Mouse (Mus musculus): ENCODE measurements at regions not wholly inside any gene's neighbourhood (a gene's known extent, or its start where the extent isn't known, plus 50 kb on each side); places are given as distances from the start of the nearest gene placed in this dataset.

DNA sequence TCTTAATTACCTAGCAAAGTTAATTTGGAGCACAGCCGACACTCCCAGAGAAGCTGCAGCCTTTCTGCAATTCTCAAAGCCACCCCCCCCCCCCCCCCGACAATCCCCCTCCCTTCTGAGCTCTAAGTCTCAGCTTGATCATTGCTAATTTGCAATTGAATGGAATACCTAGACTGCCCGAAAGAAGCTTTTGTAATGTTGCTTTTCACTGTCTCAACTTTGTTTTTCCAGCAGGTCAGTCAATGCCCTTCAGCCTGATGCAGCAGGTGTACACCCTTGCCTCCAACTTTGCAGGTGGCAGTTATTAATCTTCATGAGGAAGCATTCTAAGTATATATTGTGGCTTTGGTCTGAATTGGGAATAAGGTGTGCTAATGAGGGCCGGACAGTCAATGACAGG lies 1006.6 kb upstream of the Gm8797 start:
- Histone ChIP-seq H3K36me3 (ENCODE audit: control insufficient read depth, insufficient read depth, low read length) (no peaks in the 10 kb centered on the region), H3K4me3 (ENCODE audit: insufficient read depth, low read depth, low read length) (no peak overlapping the region), H3K4me1 (ENCODE audit: control insufficient read depth, insufficient read depth, low read length) (no peaks in the 10 kb centered on the region), H3K27me3 (replicated peaks; ENCODE audit: control insufficient read depth, insufficient read depth, low read length) (no peaks in the 10 kb centered on the region), H3K27ac (ENCODE audit: insufficient read depth, low read depth, low read length) (no peak overlapping the region)
- no peak for DNase-seq
- 92% methylated on average over 4 of the region's 4 CpGs for WGBS
- TF ChIP-seq POLR2A (IDR thresholded peaks at IDR 0.05; ENCODE audit: low read depth, low read length) (no peak), CTCF (conservative IDR thresholded peaks at IDR 0.05; ENCODE audit: insufficient read depth, insufficient read length, low read depth, low read length) (no peak)

DNA sequence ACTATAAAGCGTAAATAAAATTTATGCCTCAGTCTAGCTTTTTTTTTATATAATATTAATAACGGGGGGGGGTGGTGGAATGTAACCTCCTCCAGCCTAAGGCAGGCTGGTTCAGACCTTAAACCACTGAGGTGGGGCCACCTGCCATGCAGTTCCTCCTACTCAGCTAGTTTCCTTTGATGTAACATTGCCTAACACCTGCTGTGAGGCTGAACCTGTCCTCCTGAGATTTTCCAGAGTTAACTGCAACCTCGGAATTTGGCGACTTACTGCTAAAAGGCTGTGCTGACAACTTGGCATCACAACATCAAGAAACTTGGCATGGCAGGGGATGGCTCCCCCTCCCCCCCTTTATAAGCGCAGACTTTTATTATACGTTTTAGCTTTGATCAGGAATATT lies 1006.0 kb upstream of the Gm8797 start:
- H3K4me1 ChIP-seq (ENCODE audit: control insufficient read depth, insufficient read depth, low read length): no peaks in the 10 kb centered on the region
- H3K27me3 ChIP-seq (replicated peaks; ENCODE audit: control insufficient read depth, insufficient read depth, low read length): no peaks in the 10 kb centered on the region
- H3K36me3 ChIP-seq (ENCODE audit: control insufficient read depth, insufficient read depth, low read length): no peaks in the 10 kb centered on the region
- H3K27ac ChIP-seq (ENCODE audit: insufficient read depth, low read depth, low read length): no peak overlapping the region
- H3K4me3 ChIP-seq (ENCODE audit: insufficient read depth, low read depth, low read length): no peak overlapping the region
- no peak for TF ChIP-seq POLR2A (IDR thresholded peaks at IDR 0.05; ENCODE audit: low read depth, low read length)
- no peak for TF ChIP-seq CTCF (conservative IDR thresholded peaks at IDR 0.05; ENCODE audit: insufficient read depth, insufficient read length, low read depth, low read length)
- WGBS: 85% methylated on average over 6 of the region's 6 CpGs
- no peak for DNase-seq

DNA sequence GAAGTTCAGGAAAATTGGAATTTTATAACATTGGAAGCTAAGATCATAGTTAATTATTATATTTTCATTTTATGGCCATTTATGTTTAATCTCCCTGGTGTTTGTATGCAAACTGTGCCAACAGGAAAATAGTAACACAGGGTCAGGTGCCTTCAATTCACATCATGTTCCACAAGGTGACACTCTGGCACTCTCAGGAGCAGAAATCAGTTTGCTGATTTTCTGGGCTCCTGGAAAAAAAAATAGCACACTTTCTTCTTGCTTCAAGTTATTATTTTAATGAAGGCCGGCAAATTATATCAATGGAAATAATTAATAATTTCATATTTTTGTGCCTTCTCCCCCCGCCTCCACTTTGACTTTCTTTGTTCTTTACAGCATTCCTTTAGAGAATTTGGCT lies 994.5 kb upstream of the Gm8797 start:
- Histone ChIP-seq H3K4me3 (ENCODE audit: insufficient read depth, low read depth, low read length) (no peak overlapping the region), H3K27me3 (replicated peaks; ENCODE audit: control insufficient read depth, insufficient read depth, low read length) (no peaks in the 10 kb centered on the region), H3K4me1 (ENCODE audit: control insufficient read depth, insufficient read depth, low read length) (no peaks in the 10 kb centered on the region), H3K36me3 (ENCODE audit: control insufficient read depth, insufficient read depth, low read length) (no peaks in the 10 kb centered on the region), H3K27ac (ENCODE audit: insufficient read depth, low read depth, low read length) (no peak overlapping the region)
- 83% methylated on average over 2 of the region's 2 CpGs for WGBS
- TF ChIP-seq POLR2A (IDR thresholded peaks at IDR 0.05; ENCODE audit: low read depth, low read length) (no peak), CTCF (conservative IDR thresholded peaks at IDR 0.05; ENCODE audit: insufficient read depth, insufficient read length, low read depth, low read length) (no peak)
- no peak for DNase-seq

GRCm38 (mm10) chr3:4757113-4757512 lies 993.5 kb upstream of the Gm8797 start:
- Histone ChIP-seq H3K4me3 (ENCODE audit: insufficient read depth, low read depth, low read length) (no peak overlapping the region), H3K4me1 (ENCODE audit: control insufficient read depth, insufficient read depth, low read length) (no peaks in the 10 kb centered on the region), H3K27me3 (replicated peaks; ENCODE audit: control insufficient read depth, insufficient read depth, low read length) (no peaks in the 10 kb centered on the region), H3K36me3 (ENCODE audit: control insufficient read depth, insufficient read depth, low read length) (no peaks in the 10 kb centered on the region), H3K27ac (ENCODE audit: insufficient read depth, low read depth, low read length) (no peak overlapping the region)
- 71% methylated on average over 1 of the region's 1 CpGs for WGBS
- no peak for DNase-seq
- no peak for TF ChIP-seq POLR2A (IDR thresholded peaks at IDR 0.05; ENCODE audit: low read depth, low read length)
- no peak for TF ChIP-seq CTCF (conservative IDR thresholded peaks at IDR 0.05; ENCODE audit: insufficient read depth, insufficient read length, low read depth, low read length)

DNA sequence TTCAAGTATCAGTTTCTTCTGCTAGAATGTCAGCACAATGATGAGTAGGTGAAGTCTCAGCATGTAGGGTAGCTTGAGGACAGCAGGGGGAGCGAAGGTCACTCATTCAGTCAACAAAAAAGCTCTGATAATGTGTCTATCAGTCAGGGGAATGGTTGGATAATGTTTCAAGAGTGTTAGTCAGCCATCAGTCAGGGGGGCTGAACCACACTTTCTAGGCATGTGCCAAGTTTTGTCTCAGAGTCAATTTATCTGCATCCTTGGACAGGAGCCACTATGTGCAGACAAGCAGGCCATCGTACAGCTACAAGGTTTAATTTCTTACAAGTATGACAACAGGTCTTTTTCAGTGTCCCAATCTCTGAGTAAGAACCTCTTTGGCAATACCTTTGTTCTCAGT lies 987.5 kb upstream of the Gm8797 start:
- Histone ChIP-seq H3K27ac (ENCODE audit: insufficient read depth, low read depth, low read length) (no peak overlapping the region), H3K36me3 (ENCODE audit: control insufficient read depth, insufficient read depth, low read length) (no peaks in the 10 kb centered on the region), H3K4me3 (ENCODE audit: insufficient read depth, low read depth, low read length) (no peak overlapping the region), H3K27me3 (replicated peaks; ENCODE audit: control insufficient read depth, insufficient read depth, low read length) (no peaks in the 10 kb centered on the region), H3K4me1 (ENCODE audit: control insufficient read depth, insufficient read depth, low read length) (no peaks in the 10 kb centered on the region)
- no peak for DNase-seq
- TF ChIP-seq CTCF (conservative IDR thresholded peaks at IDR 0.05; ENCODE audit: insufficient read depth, insufficient read length, low read depth, low read length): no peak
- TF ChIP-seq POLR2A (IDR thresholded peaks at IDR 0.05; ENCODE audit: low read depth, low read length): no peak
- WGBS: 76% methylated on average over 2 of the region's 2 CpGs

DNA sequence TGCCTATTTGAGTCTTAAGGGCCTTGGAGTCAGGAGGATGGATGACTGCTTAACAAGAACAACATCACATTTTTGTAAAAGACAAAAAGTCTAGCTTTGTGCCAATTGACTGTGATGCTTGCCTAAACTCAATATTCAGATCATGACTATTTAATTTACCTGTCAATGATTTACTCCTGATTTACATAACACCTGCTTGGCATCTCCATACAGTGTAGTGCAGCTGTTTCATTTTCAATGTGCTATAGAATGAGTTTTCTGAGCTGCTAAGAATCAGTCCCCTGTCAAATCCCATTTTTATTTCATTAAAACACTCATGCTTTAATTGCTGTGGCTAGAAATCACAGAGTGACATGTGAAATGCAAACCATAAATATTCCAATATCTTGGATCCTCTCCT lies 974.0 kb upstream of the Gm8797 start:
- DNase-seq: no peak
- H3K36me3 ChIP-seq (ENCODE audit: control insufficient read depth, insufficient read depth, low read length): no peaks in the 10 kb centered on the region
- H3K4me3 ChIP-seq (ENCODE audit: insufficient read depth, low read depth, low read length): no peak overlapping the region
- no peak for TF ChIP-seq CTCF (conservative IDR thresholded peaks at IDR 0.05; ENCODE audit: insufficient read depth, insufficient read length, low read depth, low read length)
- no peak for TF ChIP-seq POLR2A (IDR thresholded peaks at IDR 0.05; ENCODE audit: low read depth, low read length)
- no peak overlapping the region for H3K27ac ChIP-seq (ENCODE audit: insufficient read depth, low read depth, low read length)
- no peaks in the 10 kb centered on the region for H3K4me1 ChIP-seq (ENCODE audit: control insufficient read depth, insufficient read depth, low read length)
- no peaks in the 10 kb centered on the region for H3K27me3 ChIP-seq (replicated peaks; ENCODE audit: control insufficient read depth, insufficient read depth, low read length)

DNA sequence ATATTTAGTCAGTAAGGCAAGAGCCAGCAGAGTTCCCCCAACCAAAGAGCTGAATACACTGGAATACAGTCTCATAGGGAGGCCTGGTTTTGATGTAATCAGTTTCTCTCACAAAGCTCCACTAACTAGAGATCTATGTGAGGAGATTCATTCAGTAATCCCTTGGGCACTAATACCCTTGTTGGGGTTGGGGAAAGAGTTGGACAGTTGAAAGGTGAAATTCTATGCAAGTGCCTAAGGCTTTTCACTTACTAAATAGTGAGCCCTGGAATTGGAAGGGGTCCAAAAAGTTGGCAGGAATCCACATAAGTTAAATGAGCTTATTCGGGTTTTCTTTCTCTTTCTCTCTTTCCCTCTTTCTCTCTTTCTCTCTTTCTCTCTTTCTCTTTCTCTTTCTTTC lies 965.4 kb upstream of the Gm8797 start:
- Histone ChIP-seq H3K27ac (ENCODE audit: insufficient read depth, low read depth, low read length) (no peak overlapping the region), H3K4me1 (ENCODE audit: control insufficient read depth, insufficient read depth, low read length) (no peaks in the 10 kb centered on the region), H3K4me3 (ENCODE audit: insufficient read depth, low read depth, low read length) (no peak overlapping the region), H3K27me3 (replicated peaks; ENCODE audit: control insufficient read depth, insufficient read depth, low read length) (no peaks in the 10 kb centered on the region), H3K36me3 (ENCODE audit: control insufficient read depth, insufficient read depth, low read length) (no peaks in the 10 kb centered on the region)
- 30% methylated on average over 1 of the region's 1 CpGs for WGBS
- DNase-seq: no peak
- TF ChIP-seq POLR2A (IDR thresholded peaks at IDR 0.05; ENCODE audit: low read depth, low read length) (no peak), CTCF (conservative IDR thresholded peaks at IDR 0.05; ENCODE audit: insufficient read depth, insufficient read length, low read depth, low read length) (no peak)

DNA sequence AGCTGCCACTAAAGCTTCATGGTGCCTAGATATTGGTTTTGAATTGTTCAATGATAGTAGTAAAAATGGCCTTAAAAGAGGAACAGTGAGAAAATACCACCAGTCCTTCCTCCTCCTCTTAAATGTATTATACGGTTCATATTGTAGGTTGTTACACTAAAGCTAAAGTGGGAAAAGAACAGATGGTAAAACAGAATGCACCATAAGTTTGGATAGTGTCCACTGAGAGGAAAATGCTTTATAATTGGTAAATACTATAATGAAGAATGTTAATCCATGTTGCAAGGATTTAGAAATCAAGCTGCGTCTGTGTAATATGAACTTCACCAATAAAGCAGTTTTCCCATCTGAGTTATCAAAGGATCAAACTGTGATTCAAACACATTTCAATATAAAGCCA lies 957.5 kb upstream of the Gm8797 start:
- no peak overlapping the region for H3K4me3 ChIP-seq (ENCODE audit: insufficient read depth, low read depth, low read length)
- H3K36me3 ChIP-seq (ENCODE audit: control insufficient read depth, insufficient read depth, low read length): no peaks in the 10 kb centered on the region
- no peak overlapping the region for H3K27ac ChIP-seq (ENCODE audit: insufficient read depth, low read depth, low read length)
- no peak for TF ChIP-seq CTCF (conservative IDR thresholded peaks at IDR 0.05; ENCODE audit: insufficient read depth, insufficient read length, low read depth, low read length)
- TF ChIP-seq POLR2A (IDR thresholded peaks at IDR 0.05; ENCODE audit: low read depth, low read length): no peak
- H3K27me3 ChIP-seq (replicated peaks; ENCODE audit: control insufficient read depth, insufficient read depth, low read length): no peaks in the 10 kb centered on the region
- H3K4me1 ChIP-seq (ENCODE audit: control insufficient read depth, insufficient read depth, low read length): no peaks in the 10 kb centered on the region
- 94% methylated on average over 2 of the region's 2 CpGs for WGBS
- no peak for DNase-seq

All from kidney, adult 2 months (tissue).